Mouse (Mus musculus): ENCODE results near the gene Zfp677.
"Not testable (repeated sequence)": the region's sequence is repeated elsewhere in the genome, so short reads cannot be mapped to it uniquely, and the experiment has no call there.

Gene Zfp677

DNA sequence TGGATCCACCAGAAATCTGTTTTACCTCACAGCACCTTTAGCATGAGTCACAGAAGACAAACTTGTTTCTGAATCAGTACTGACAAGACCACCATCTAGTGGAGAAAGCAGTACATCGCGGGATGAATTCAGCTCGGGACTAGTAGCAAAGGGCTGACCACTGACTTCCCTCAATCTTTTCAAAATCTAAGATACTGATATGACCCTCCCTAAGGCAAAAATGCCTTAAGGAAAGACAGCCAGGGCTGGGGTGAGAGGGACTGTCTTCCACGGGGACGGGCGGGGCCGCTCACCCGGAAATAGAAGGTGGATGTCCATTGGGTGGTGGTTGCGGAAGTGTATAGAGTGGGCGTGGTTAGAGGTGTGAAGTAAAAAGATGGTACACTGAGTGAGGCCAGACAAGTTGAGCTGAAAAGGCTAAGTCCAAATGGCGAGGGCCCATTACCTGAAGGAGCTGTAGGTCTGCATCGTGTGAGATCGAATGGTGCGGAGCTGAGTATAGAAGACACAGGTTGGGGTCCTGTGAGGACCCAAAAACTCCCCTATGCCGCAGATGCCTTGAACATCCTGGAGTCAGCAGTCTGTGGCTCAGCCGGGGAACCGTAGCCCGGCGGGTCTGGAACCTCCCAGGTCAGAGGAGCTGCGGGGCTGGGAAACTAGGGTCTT lies at the start of gene Zfp677:
Gene Zfp677, plus strand, starts transcription at position 358 of the 666 bp plus-strand sequence.
- DNase-seq, result peak; percentile 83 to 86

- DNase-seq, result not testable (repeated sequence)
Measured at GRCm38 (mm10) chr17:21368018-21368417, 15.5 kb upstream of the Zfp677 start.

DNA sequence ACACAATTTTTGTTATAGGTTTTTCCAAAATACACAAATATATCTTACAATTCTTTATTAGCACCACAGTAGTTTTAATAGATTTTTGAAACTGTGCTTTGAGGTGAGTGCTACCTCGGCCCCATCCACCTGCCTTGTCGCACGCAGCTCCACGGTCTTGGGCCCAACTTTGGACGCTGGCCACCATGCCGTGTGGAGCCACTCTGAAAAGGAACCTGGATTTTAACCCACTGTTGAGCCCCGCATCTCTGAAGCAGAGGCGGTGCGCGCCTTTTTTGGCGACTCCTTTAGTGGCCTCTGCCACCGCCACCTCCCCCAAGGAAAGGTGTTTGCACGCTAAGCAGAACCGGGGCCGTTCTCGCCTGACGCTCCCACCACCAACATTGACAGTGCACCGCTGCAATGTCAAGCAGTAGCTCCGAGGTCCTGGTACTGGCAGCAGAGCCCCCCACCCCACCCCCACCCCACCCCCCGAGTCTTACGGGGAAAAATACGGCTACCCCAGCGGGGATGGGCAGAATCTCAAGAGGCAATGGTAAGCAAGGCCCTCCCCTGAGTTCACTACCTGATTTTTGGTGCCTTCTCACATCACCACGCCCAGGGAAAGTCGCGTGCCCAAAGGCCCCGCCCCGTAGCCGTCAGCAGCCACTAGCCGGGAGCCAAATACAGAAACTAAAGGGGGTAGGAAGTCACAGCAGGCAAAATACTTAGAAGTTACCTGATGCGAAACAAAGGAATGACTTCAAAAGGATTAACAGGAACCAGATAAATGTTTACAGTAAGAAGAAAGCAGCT lies 13.4 kb upstream of the Zfp677 start:
- peak; percentile 63 to 72 for DNase-seq

DNA sequence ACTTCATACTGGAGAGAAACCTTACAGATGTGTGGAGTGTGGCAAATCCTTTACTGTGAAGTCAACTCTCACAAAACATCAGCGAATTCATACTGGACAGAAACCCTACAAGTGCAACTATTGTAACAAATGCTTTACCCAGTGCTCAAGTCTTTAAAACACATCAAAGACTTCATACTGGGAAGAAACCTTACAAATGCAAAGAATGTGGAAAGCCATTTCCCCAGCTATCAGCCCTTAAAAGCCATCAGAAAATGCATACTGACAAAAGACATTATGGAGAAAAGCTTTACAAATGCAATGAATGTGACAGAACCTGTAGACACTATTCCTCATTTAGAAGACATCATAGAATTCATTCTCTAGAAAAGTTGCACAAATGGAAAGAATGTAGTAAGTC lies 8.2 kb upstream of the Zfp677 start:
- DNase-seq, result no peak

DNA sequence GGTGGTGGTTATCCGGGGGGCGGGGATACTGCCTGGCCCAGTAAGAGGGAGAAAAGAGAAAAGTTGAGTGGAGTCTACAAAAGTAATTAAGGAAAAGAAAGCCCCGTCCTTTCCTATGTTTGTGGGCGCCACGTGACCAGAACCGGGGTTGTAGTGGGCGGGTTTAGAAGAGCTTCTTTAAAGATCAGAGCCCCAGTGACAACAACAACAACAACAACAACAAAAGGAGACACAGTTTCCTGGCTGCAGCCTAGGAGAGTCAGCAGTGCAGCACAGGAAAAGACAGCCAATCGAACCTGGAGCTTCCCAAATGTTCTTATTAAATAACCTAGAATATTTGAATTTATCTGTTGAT lies 486 bp downstream of the Zfp677 start:
- no peak for DNase-seq

DNA sequence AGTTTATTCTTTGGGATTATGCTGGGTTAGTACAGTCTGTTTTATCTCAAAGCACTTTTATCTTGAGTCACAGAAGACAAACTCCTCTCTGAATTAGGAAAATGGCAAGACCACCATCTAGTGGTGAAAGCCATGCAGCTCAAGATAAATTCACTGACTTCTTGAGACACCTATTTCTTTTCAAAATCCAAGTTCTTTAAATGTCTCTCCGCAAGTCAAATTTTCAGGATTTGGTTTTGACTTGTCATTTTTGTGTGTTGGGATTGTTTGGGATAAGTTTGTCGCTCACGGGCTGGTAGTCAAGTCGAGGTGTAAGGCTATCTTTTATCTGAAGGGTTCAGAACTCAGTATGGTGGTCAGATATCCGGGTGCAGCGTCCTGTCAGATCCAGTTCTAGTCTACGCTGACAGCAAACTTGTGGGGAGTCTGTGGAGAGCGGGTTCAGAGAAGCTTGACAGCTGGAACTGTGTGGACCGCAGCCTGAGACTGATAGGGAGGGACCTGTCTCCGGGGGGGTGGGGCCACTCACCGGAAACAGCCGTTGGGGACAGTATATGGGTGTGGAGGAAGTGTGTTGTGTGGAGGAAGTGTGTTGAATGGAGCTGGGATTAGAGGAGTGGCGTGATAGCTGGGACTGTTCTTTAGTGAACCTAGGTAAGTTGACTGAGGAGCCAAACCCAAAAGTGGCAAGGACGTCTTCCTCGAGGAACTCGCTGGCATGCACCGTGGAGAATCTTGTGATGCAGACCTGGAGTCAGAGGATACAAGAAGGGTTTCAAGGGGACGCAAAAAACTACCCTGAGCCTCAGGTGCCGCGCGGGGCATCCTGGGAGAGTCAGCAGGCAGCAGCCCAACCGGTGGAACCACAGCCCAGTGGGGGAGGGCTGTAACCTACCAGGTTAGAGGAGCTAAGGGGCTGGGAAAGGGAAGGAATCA lies 39.4 kb downstream of the Zfp677 start, which contains the start of gene Zfp54:
Gene Zfp54, plus strand, starts transcription at position 564 of the 936 bp plus-strand sequence.
- peak; percentile 71 to 72 for DNase-seq

- not testable (repeated sequence) for DNase-seq
Measured at GRCm38 (mm10) chr17:21438806-21439400, 55.4 kb downstream of the Zfp677 start.
